Mouse (Mus musculus) ES-E14 (cell line): Measurements from ENCODE around the gene 1110032F04Rik. TPM values are rescaled to one million over a fixed set of nuclear protein-coding genes. Genes with fewer than 3 reads are reported as not detected.

Source experiments
- DNase-seq: peaks from one replicate; pipeline ENCODE4 v3.0.0-alpha.2; 2013; ENCODE audit warnings: low read depth, low spot score
- H3K27ac ChIP-seq: 2 replicates; pipeline ENCODE4 v1.5.1; 2012; ENCODE audit warnings: low read depth, mild to moderate bottlenecking, low read length, moderate library complexity, mixed read lengths; ENCODE audit not compliant: poor library complexity, insufficient read depth, severe bottlenecking
- H3K36me3 ChIP-seq: 2 replicates; pipeline ENCODE4 v1.6.1; 2012; ENCODE audit warnings: mild to moderate bottlenecking, low read length, moderate library complexity, mixed read lengths; ENCODE audit not compliant: control insufficient read depth, poor library complexity, insufficient read depth, severe bottlenecking
- H3K4me1 ChIP-seq, 2 experiments: fragments of 150-350 bp in 1 of 2; sonication (generic) in 1 of 2; 2 replicates each; pipeline ENCODE4 v1.6.1; 2012; ENCODE audit warnings: low read length in 2 of 2, mild to moderate bottlenecking in 1 of 2, mixed read lengths in 1 of 2; ENCODE audit not compliant: control insufficient read depth in 2 of 2, insufficient read depth in 2 of 2, poor library complexity in 1 of 2
- H3K4me3 ChIP-seq, 2 experiments: fragments of 150-350 bp in 1 of 2; sonication (generic) in 1 of 2; 2 replicates each; pipeline ENCODE4 v1.5.1; 2012; ENCODE audit warnings: low read length in 2 of 2, low read depth in 1 of 2, mild to moderate bottlenecking in 1 of 2, mixed read lengths in 1 of 2; ENCODE audit not compliant: insufficient read depth in 1 of 2, poor library complexity in 1 of 2, severe bottlenecking in 1 of 2
- H3K9ac ChIP-seq: 2 replicates; pipeline ENCODE4 v1.6.1; 2012; ENCODE audit warnings: low read depth, mild to moderate bottlenecking, low read length, mixed read lengths; ENCODE audit not compliant: poor library complexity, insufficient read depth, severe bottlenecking
- H3K9me3 ChIP-seq: fragments of 150-350 bp; sonication (generic); 2 replicates; pipeline ENCODE4 v1.6.1; 2012; ENCODE audit warnings: low read depth, mild to moderate bottlenecking, low read length; ENCODE audit not compliant: control insufficient read depth, insufficient read depth
- CHD2 ChIP-seq: IDR thresholded peaks from 2 replicates; pipeline ENCODE4 v1.6.1; 2014; ENCODE audit warnings: mild to moderate bottlenecking, low read depth, low read length, inconsistent platforms
- HCFC1 ChIP-seq: IDR thresholded peaks from 2 replicates; pipeline ENCODE4 v1.6.1; 2012; ENCODE audit warnings: low read length, inconsistent platforms, borderline replicate concordance; ENCODE audit not compliant: insufficient read depth
- MAFK ChIP-seq: IDR thresholded peaks from 2 replicates; pipeline ENCODE4 v1.6.1; 2014; ENCODE audit warnings: mild to moderate bottlenecking, low read depth, low read length, inconsistent platforms; ENCODE audit not compliant: insufficient read depth
- ZC3H11A ChIP-seq: IDR thresholded peaks from 2 replicates; pipeline ENCODE4 v1.6.1; 2012; ENCODE audit warnings: low read depth, mild to moderate bottlenecking, inconsistent platforms, low read length, borderline replicate concordance
- ZNF384 ChIP-seq: IDR thresholded peaks from 2 replicates; pipeline ENCODE4 v1.6.1; 2012; ENCODE audit warnings: low read depth, low read length, inconsistent platforms
- in situ Hi-C, 2 experiments: fragments of 600-800 bp; cut with MboI; formaldehyde crosslinking; loops; one replicate each; pipeline ENCODE4 v1.15.1; 2025; ENCODE audit warnings: low sequenced_read_pairs in 2 of 2, inconsistent platforms in 1 of 2; ENCODE audit not compliant: unreplicated experiment in 2 of 2
- total RNA-seq: library from RNA; depleted of rRNA; stranded (reverse); fragments of 300-350 nt; gene quantifications from 2 replicates; pipeline ENCODE4 v1.2.3, GENCODE M21; 2012

Gene 1110032F04Rik
- total RNA-seq, 1 experiment, result 0.98 TPM

- in situ Hi-C loops, result no loop called here
- Histone ChIP-seq H3K9ac (no peak overlapping the region), H3K36me3 (no peaks in the 10 kb centered on the region), H3K27ac (no peak overlapping the region), H3K4me1 (0 out of 4 replicates have a peak, but pooled peaks cover 0 to 2% of the 10 kb centered on the region in 2 experiments), H3K4me3 (no peak overlapping the region), H3K9me3 (no peaks in the 10 kb centered on the region)
- no peak for TF ChIP-seq CHD2
- TF ChIP-seq HCFC1, result no peak
- TF ChIP-seq MAFK, result no peak
- TF ChIP-seq ZNF384, result no peak
- no peak for TF ChIP-seq ZC3H11A
- no peak for DNase-seq
Observed at GRCm38 (mm10) chr3:68824765-68825090, 44.7 kb upstream of the 1110032F04Rik start.

GRCm38 (mm10) chr3:68825151-68825550 lies 44.2 kb upstream of the 1110032F04Rik start:
- H3K9me3 ChIP-seq, result no peaks in the 10 kb centered on the region
- in situ Hi-C loops, result no loop called here
- no peaks in the 10 kb centered on the region for H3K36me3 ChIP-seq
- 0 out of 4 replicates have a peak, but pooled peaks cover 0 to 2% of the 10 kb centered on the region in 2 experiments for H3K4me1 ChIP-seq
- TF ChIP-seq ZC3H11A, result no peak
- no peak for TF ChIP-seq ZNF384
- no peak for TF ChIP-seq CHD2
- TF ChIP-seq HCFC1, result no peak
- no peak overlapping the region for H3K9ac ChIP-seq
- H3K4me3 ChIP-seq, result no peak overlapping the region
- no peak overlapping the region for H3K27ac ChIP-seq
- no peak for DNase-seq

- Histone ChIP-seq H3K4me1 (no peaks in the 10 kb centered on the region), H3K9me3 (no peaks in the 10 kb centered on the region)
- in situ Hi-C loops, result no loop called here
Observed at GRCm38 (mm10) chr3:68827671-68828070, 41.7 kb upstream of the 1110032F04Rik start.

GRCm38 (mm10) chr3:68829944-68830343 lies 39.4 kb upstream of the 1110032F04Rik start:
- in situ Hi-C loops, result no loop called here
- no peak for DNase-seq
- no peaks in the 10 kb centered on the region for H3K9me3 ChIP-seq
- H3K4me1 ChIP-seq, result no peaks in the 10 kb centered on the region
- H3K4me3 ChIP-seq, result no peak overlapping the region
- H3K27ac ChIP-seq, result no peak overlapping the region
- no peaks in the 10 kb centered on the region for H3K36me3 ChIP-seq
- TF ChIP-seq HCFC1 (no peak), ZC3H11A (no peak), CHD2 (no peak), MAFK (no peak), ZNF384 (no peak)
- H3K9ac ChIP-seq, result no peak overlapping the region

More at GRCm38 (mm10) chr3:68827671-68828070, 41.7 kb upstream of the 1110032F04Rik start:
- H3K27ac ChIP-seq, result no peak overlapping the region
- H3K9ac ChIP-seq, result no peak overlapping the region
- no peak for TF ChIP-seq ZNF384
- no peak for TF ChIP-seq HCFC1
- no peak for TF ChIP-seq ZC3H11A
- no peak for TF ChIP-seq CHD2
- no peak for TF ChIP-seq MAFK
- no peak overlapping the region for H3K4me3 ChIP-seq
- DNase-seq, result no peak
- no peaks in the 10 kb centered on the region for H3K36me3 ChIP-seq

- H3K4me3 ChIP-seq, result no peak overlapping the region
- H3K9ac ChIP-seq, result no peak overlapping the region
- no peak overlapping the region for H3K27ac ChIP-seq
- H3K4me1 ChIP-seq, result peaks cover 0 to 1% of the 10 kb centered on the region in 2 experiments; a peak in 1 of 4 replicates
- DNase-seq, result no peak
- H3K36me3 ChIP-seq, result no peaks in the 10 kb centered on the region
- no peaks in the 10 kb centered on the region for H3K9me3 ChIP-seq
- in situ Hi-C loops, result no loop called here
- TF ChIP-seq ZNF384 (no peak), CHD2 (no peak), HCFC1 (no peak), MAFK (no peak), ZC3H11A (no peak)
Observed at GRCm38 (mm10) chr3:68836857-68837499, 32.4 kb upstream of the 1110032F04Rik start.
